Mouse (Mus musculus) CH12.LX (cell line): ENCODE data around the gene Car10. TPM values are rescaled to one million over a fixed set of nuclear protein-coding genes. Genes with fewer than 3 reads are reported as not detected.

Experiments used
- DNase-seq: peaks from one replicate; pipeline ENCODE4 v3.0.0-alpha.2; 2013; ENCODE audit errors: extremely low read depth
- H3K27ac ChIP-seq: 2 replicates; pipeline ENCODE4 v1.5.1; 2012; ENCODE audit warnings: low read depth, mild to moderate bottlenecking, control low read depth, moderate library complexity; ENCODE audit not compliant: insufficient read depth
- H3K27me3 ChIP-seq: replicated peaks from 2 replicates; pipeline ENCODE3; 2012; ENCODE audit warnings: inconsistent platforms
- H3K36me3 ChIP-seq, 2 experiments: replicated peaks in 1 of 2; 2 replicates each; pipeline versions ENCODE3 to v1.6.1; 2012; ENCODE audit warnings: inconsistent platforms in 1 of 2, low read length in 1 of 2, mild to moderate bottlenecking in 1 of 2, mixed read lengths in 1 of 2, moderate library complexity in 1 of 2; ENCODE audit not compliant: control insufficient read depth in 1 of 2, insufficient read depth in 1 of 2
- H3K4me1 ChIP-seq, 2 experiments: 2 replicates each; pipeline ENCODE4 v1.6.1; 2012; ENCODE audit warnings: inconsistent platforms in 1 of 2, moderate library complexity in 1 of 2; ENCODE audit not compliant: insufficient read depth in 2 of 2, control insufficient read depth in 1 of 2
- H3K4me2 ChIP-seq: 2 replicates; pipeline ENCODE4 v1.6.1; 2012; ENCODE audit warnings: low read depth, mild to moderate bottlenecking, control low read depth; ENCODE audit not compliant: poor library complexity, insufficient read depth, severe bottlenecking
- H3K4me3 ChIP-seq, 3 experiments: fragments of 150-350 bp in 1 of 3; sonication (generic) in 1 of 3; replicated peaks in 1 of 3; 2 replicates each; pipeline versions ENCODE3 to v1.5.1; 2011 to 2012; ENCODE audit warnings: low read depth in 2 of 3, low read length in 2 of 3, mild to moderate bottlenecking in 2 of 3, moderate library complexity in 2 of 3, control low read depth in 1 of 3, improper control_type of control experiment in 1 of 3, inconsistent platforms in 1 of 3, mixed read lengths in 1 of 3; ENCODE audit not compliant: poor library complexity in 1 of 3
- H3K79me2 ChIP-seq: replicated peaks from 2 replicates; pipeline ENCODE4 v1.6.1; 2012; ENCODE audit warnings: mild to moderate bottlenecking, moderate library complexity; ENCODE audit not compliant: control insufficient read depth, poor library complexity, insufficient read depth, severe bottlenecking; ENCODE audit errors: extremely low read depth
- H3K9ac ChIP-seq: 2 replicates; pipeline ENCODE4 v1.6.1; 2012; ENCODE audit warnings: low read depth, mild to moderate bottlenecking, control low read depth, moderate library complexity; ENCODE audit not compliant: insufficient read depth
- H3K9me3 ChIP-seq: replicated peaks from 2 replicates; pipeline ENCODE3; 2012; ENCODE audit warnings: low read length, inconsistent platforms, mixed read lengths
- BHLHE40 ChIP-seq: IDR thresholded peaks from 2 replicates; pipeline ENCODE4 v1.6.1; 2011; ENCODE audit warnings: mild to moderate bottlenecking, low read depth, low read length, improper control_type of control experiment
- CHD1 ChIP-seq: IDR thresholded peaks from 2 replicates; pipeline ENCODE4 v1.6.1; 2012; ENCODE audit warnings: low read depth, low read length, improper control_type of control experiment, inconsistent platforms
- CHD2 ChIP-seq: IDR thresholded peaks from 2 replicates; pipeline ENCODE4 v1.6.1; 2011; ENCODE audit warnings: low read length, improper control_type of control experiment
- CTCF ChIP-seq, 2 experiments: IDR thresholded peaks in 1 of 2; conservative IDR thresholded peaks in 1 of 2; 2 replicates each; pipeline ENCODE4 v1.5.1; 2011 to 2012; ENCODE audit warnings: low read depth in 2 of 2, low read length in 2 of 2, improper control_type of control experiment in 1 of 2, inconsistent platforms in 1 of 2, mild to moderate bottlenecking in 1 of 2, moderate library complexity in 1 of 2
- E2F4 ChIP-seq: IDR thresholded peaks from 2 replicates; pipeline ENCODE4 v1.6.1; 2011; ENCODE audit warnings: low read depth, low read length, improper control_type of control experiment; ENCODE audit not compliant: insufficient replicate concordance
- ELF1 ChIP-seq: IDR thresholded peaks from 2 replicates; pipeline ENCODE4 v1.6.1; 2014; ENCODE audit warnings: low read depth, mild to moderate bottlenecking, inconsistent platforms, low read length, improper control_type of control experiment
- EP300 ChIP-seq: IDR thresholded peaks from 2 replicates; pipeline ENCODE4 v1.6.1; 2011; ENCODE audit warnings: low read length, improper control_type of control experiment
- ETS1 ChIP-seq: conservative IDR thresholded peaks from 2 replicates; pipeline ENCODE4 v1.6.1; 2012; ENCODE audit warnings: low read depth, mild to moderate bottlenecking, inconsistent platforms, low read length, improper control_type of control experiment, moderate library complexity
- HCFC1 ChIP-seq: IDR thresholded peaks from 2 replicates; pipeline ENCODE4 v1.6.1; 2012; ENCODE audit warnings: low read depth, mild to moderate bottlenecking, inconsistent platforms, low read length, improper control_type of control experiment
- IRF4 ChIP-seq: IDR thresholded peaks from 2 replicates; pipeline ENCODE4 v1.6.1; 2014; ENCODE audit warnings: low read depth, mild to moderate bottlenecking, inconsistent platforms, low read length, improper control_type of control experiment
- JUN ChIP-seq: IDR thresholded peaks from 2 replicates; pipeline ENCODE4 v1.6.1; 2011; ENCODE audit warnings: low read depth, mild to moderate bottlenecking, low read length, improper control_type of control experiment, moderate library complexity; ENCODE audit not compliant: insufficient read depth
- JUND ChIP-seq: conservative IDR thresholded peaks from 2 replicates; pipeline ENCODE4 v1.6.1; 2011; ENCODE audit warnings: low read depth, low read length, improper control_type of control experiment
- KAT2A ChIP-seq: IDR thresholded peaks from 2 replicates; pipeline ENCODE4 v1.6.1; 2012; ENCODE audit warnings: low read length, improper control_type of control experiment, inconsistent platforms; ENCODE audit not compliant: insufficient replicate concordance
- MAX ChIP-seq: IDR thresholded peaks from 2 replicates; pipeline ENCODE4 v1.6.1; 2011; ENCODE audit warnings: low read length, improper control_type of control experiment
- MAZ ChIP-seq: IDR thresholded peaks from 2 replicates; pipeline ENCODE4 v1.6.1; 2012; ENCODE audit warnings: low read depth, mild to moderate bottlenecking, inconsistent platforms, low read length, improper control_type of control experiment, moderate library complexity
- MXI1 ChIP-seq: IDR thresholded peaks from 2 replicates; pipeline ENCODE4 v1.6.1; 2011; ENCODE audit warnings: mild to moderate bottlenecking, low read depth, low read length, improper control_type of control experiment
- MYC ChIP-seq: IDR thresholded peaks from 2 replicates; pipeline ENCODE4 v1.6.1; 2011; ENCODE audit warnings: low read depth, mild to moderate bottlenecking, improper control_type of control experiment, low read length
- NELFE ChIP-seq: IDR thresholded peaks from 2 replicates; pipeline ENCODE4 v1.6.1; 2011; ENCODE audit warnings: low read depth, low read length, improper control_type of control experiment
- NRF1 ChIP-seq: IDR thresholded peaks from 2 replicates; pipeline ENCODE4 v1.6.1; 2014; ENCODE audit warnings: low read depth, mild to moderate bottlenecking, inconsistent platforms, low read length, improper control_type of control experiment, moderate library complexity
- PAX5 ChIP-seq: IDR thresholded peaks from 2 replicates; pipeline ENCODE4 v1.6.1; 2012; ENCODE audit warnings: low read length, inconsistent platforms, mixed read lengths
- POLR2AphosphoS2 ChIP-seq: IDR thresholded peaks from 2 replicates; pipeline ENCODE4 v1.6.1; 2011; ENCODE audit warnings: low read depth, low read length, improper control_type of control experiment
- RAD21 ChIP-seq: IDR thresholded peaks from 2 replicates; pipeline ENCODE4 v1.6.1; 2011; ENCODE audit warnings: low read depth, mild to moderate bottlenecking, low read length, improper control_type of control experiment, moderate library complexity
- SMC3 ChIP-seq: IDR thresholded peaks from 2 replicates; pipeline ENCODE4 v1.6.1; 2011; ENCODE audit warnings: low read depth, low read length, improper control_type of control experiment
- TBP ChIP-seq: conservative IDR thresholded peaks from 2 replicates; pipeline ENCODE4 v1.6.1; 2011; ENCODE audit warnings: low read depth, low read length, improper control_type of control experiment
- TCF12 ChIP-seq: IDR thresholded peaks from 2 replicates; pipeline ENCODE4 v1.6.1; 2014; ENCODE audit warnings: low read depth, mild to moderate bottlenecking, inconsistent platforms, low read length, improper control_type of control experiment
- UBTF ChIP-seq: IDR thresholded peaks from 2 replicates; pipeline ENCODE4 v1.6.1; 2012; ENCODE audit warnings: low read depth, mild to moderate bottlenecking, inconsistent platforms, low read length, improper control_type of control experiment, moderate library complexity
- USF1 ChIP-seq: IDR thresholded peaks from 2 replicates; pipeline ENCODE4 v1.6.1; 2014; ENCODE audit warnings: low read depth, mild to moderate bottlenecking, inconsistent platforms, low read length, improper control_type of control experiment
- USF2 ChIP-seq: conservative IDR thresholded peaks from 2 replicates; pipeline ENCODE4 v1.6.1; 2011; ENCODE audit warnings: low read depth, low read length, improper control_type of control experiment
- ZC3H11A ChIP-seq: IDR thresholded peaks from 2 replicates; pipeline ENCODE4 v1.6.1; 2012; ENCODE audit warnings: low read depth, mild to moderate bottlenecking, inconsistent platforms, low read length, improper control_type of control experiment
- ZKSCAN1 ChIP-seq: IDR thresholded peaks from 2 replicates; pipeline ENCODE4 v1.6.1; 2012; ENCODE audit warnings: low read depth, inconsistent platforms, low read length, improper control_type of control experiment, borderline replicate concordance
- ZMIZ1 ChIP-seq: IDR thresholded peaks from 2 replicates; pipeline ENCODE4 v1.6.1; 2012; ENCODE audit warnings: low read depth, mild to moderate bottlenecking, inconsistent platforms, low read length, improper control_type of control experiment
- ZNF384 ChIP-seq: IDR thresholded peaks from 2 replicates; pipeline ENCODE4 v1.6.1; 2012; ENCODE audit warnings: low read depth, low read length, improper control_type of control experiment, inconsistent platforms
- dilution Hi-C: fragments of 300-500 bp; cut with MboI; formaldehyde crosslinking; loops from 2 replicates; pipeline ENCODE4 v1.14.3; 2020; ENCODE audit warnings: low sequenced_read_pairs; ENCODE audit not compliant: extremely low pct_unique_long_range_greater_than_20kb, extremely low pct_ligation_motif_present
- in situ Hi-C: fragments of 300-500 bp; cut with MboI; formaldehyde crosslinking; loops from 3 replicates; pipeline ENCODE4 v1.14.3; 2019; ENCODE audit warnings: low sequenced_read_pairs, low pct_ligation_motif_present, low pct_unique_long_range_greater_than_20kb, mixed read lengths
- polyA plus RNA-seq: library from polyadenylated mRNA; unstranded; fragments of >175 nt; gene quantifications from 2 replicates; pipeline ENCODE4 v1.2.1, GENCODE M21; 2012; ENCODE audit warnings: low read depth; ENCODE audit not compliant: insufficient read length
- total RNA-seq, 2 experiments: library from RNA; depleted of rRNA; stranded (reverse); fragments of 300-350 nt in 1 of 2; fragments of >200 nt in 1 of 2; gene quantifications; 2 replicates each; pipeline ENCODE4 v1.2.3; 2012 to 2014

Car10 gene
- total and polyA plus RNA-seq, 3 experiments, result not detected

DNA sequence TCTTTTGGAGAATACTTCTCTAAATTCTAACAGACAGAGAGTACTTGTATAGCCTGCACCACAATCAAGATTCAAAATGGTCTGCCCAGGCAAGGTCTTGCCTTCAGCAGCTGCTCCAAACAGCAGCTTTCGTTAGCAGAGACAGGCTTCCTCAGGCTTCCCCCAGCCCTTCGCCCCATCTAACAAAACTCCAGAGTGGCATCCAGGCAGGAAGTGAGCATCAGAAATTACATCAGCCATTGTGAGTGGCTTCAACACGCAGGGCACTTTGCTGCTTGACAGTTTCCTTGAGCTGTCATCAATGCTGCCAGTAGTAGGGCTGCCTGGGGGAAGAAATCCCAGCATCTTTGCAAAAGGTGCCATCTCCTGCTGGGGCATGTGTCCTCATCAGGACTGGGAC is 405.0 kb downstream of the Car10 start:
- no peak overlapping the region for H3K4me2 ChIP-seq
- no peak overlapping the region for H3K9ac ChIP-seq
- no peak overlapping the region for H3K4me3 ChIP-seq
- TF ChIP-seq CHD2, result no peak
- no peak for TF ChIP-seq NELFE
- TF ChIP-seq JUND, result no peak
- TF ChIP-seq POLR2AphosphoS2, result no peak
- no peak for TF ChIP-seq KAT2A
- no peak for TF ChIP-seq ZC3H11A
- no peak for TF ChIP-seq MYC
- TF ChIP-seq E2F4, result no peak
- TF ChIP-seq PAX5, result no peak
- no peak for TF ChIP-seq NRF1
- TF ChIP-seq ZKSCAN1, result no peak
- TF ChIP-seq ETS1, result no peak
- no peak for TF ChIP-seq BHLHE40
- no peak for TF ChIP-seq SMC3
- TF ChIP-seq CHD1, result no peak
- TF ChIP-seq ZMIZ1, result no peak
- TF ChIP-seq CTCF (conservative IDR thresholded peaks at IDR 0.05 in 1 of 2, IDR thresholded peaks at IDR 0.05 in 1 of 2; ENCODE audit: low read depth in 2 of 2, low read length in 2 of 2), result no peak
- peaks cover 63% of the 10 kb centered on the region for H3K27me3 ChIP-seq
- no peaks in the 10 kb centered on the region for H3K4me1 ChIP-seq
- no peaks in the 10 kb centered on the region for H3K9me3 ChIP-seq
- H3K79me2 ChIP-seq, result no peaks in the 10 kb centered on the region
- DNase-seq, result no peak
- dilution Hi-C loops, result no loop called here
- H3K36me3 ChIP-seq, result no peaks in the 10 kb centered on the region
- in situ Hi-C loops, result loop anchor here (25.0 kb wide), 1 partner anchor 309 kb away; no protein-coding TSS in a partner anchor
- H3K27ac ChIP-seq, result no peak overlapping the region

DNA sequence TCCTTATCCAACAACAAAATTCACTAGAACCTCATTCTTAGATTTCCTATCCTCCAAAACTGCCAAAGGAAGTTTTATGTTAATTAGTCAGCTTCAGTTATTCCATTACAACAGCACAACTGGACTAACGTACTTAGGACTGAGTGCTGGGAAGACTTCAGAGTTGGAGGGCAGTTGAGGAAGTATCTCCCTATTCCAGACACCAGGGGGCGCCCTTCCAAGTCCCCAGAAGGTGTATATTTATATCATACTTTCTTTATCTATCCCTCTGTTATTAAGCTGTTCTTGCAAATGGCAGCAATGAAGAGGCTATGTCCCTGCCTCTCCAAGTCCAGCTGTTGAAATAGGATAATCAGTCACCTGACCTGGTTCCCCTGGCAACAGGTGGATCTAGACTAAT is 405.6 kb downstream of the Car10 start:
- Histone ChIP-seq H3K9me3 (no peaks in the 10 kb centered on the region), H3K9ac (no peak overlapping the region), H3K27me3 (peaks cover 61% of the 10 kb centered on the region), H3K27ac (no peak overlapping the region), H3K4me2 (no peak overlapping the region), H3K4me1 (no peaks in the 10 kb centered on the region), H3K4me3 (no peak overlapping the region), H3K36me3 (no peaks in the 10 kb centered on the region), H3K79me2 (no peaks in the 10 kb centered on the region)
- in situ Hi-C loops (loop anchor here (25.0 kb wide), 1 partner anchor 309 kb away; no protein-coding TSS in a partner anchor), dilution Hi-C loops (no loop called here)
- DNase-seq, result peak; percentile 46
- TF ChIP-seq TBP (no peak), UBTF (no peak), CTCF (conservative IDR thresholded peaks at IDR 0.05 in 1 of 2, IDR thresholded peaks at IDR 0.05 in 1 of 2; ENCODE audit: low read depth in 2 of 2, low read length in 2 of 2) (peak; percentile 78 to 86), RAD21 (peak; percentile 32), NELFE (0 out of 2 replicates have a peak, but pooled peaks have one; percentile 31), ZNF384 (no peak), EP300 (no peak), CHD2 (no peak), USF2 (no peak), MYC (no peak), HCFC1 (no peak), CHD1 (no peak), ELF1 (peak; percentile 50), MAZ (no peak), ETS1 (no peak), USF1 (no peak), SMC3 (peak; percentile 81), TCF12 (no peak), IRF4 (0 out of 2 replicates have a peak, but pooled peaks have one; percentile 13), BHLHE40 (0 out of 2 replicates have a peak, but pooled peaks have one; percentile 6), JUN (no peak), NRF1 (0 out of 2 replicates have a peak, but pooled peaks have one; percentile 17), MAX (no peak), MXI1 (no peak)
